ENCODE assay signal across 29 mouse cellular contexts in the genomic region with DNA sequence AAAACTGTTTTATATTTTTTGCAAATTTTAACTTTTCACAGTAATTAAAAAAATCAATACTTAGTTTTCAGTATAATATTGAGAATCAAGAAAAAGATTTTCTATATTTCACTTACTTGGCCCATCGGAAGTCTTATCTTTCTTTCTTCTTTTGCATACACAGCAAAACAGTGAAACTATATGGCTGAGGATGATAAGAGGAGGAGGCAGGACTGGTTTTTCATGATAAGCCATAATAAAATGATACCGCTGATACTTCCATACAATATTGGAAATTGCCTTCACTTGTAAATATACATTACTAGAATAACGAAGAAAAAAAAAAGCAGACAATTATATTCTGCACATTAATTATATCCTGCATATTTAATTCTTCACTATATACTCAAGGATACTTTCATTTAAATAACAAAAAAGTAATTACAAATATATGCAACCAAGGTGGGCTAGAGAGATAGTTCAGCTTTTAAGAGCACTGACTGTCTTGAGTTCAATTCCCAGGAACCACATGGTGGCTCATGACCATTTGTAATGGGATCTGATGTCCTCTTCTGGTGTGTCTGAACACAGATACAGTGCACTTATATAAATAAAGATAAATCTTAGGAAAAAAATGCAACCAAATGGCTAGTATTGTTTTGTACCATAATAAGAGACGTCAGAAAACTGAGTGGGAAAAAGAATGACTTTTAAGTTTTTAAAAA. TPM values are rescaled to one million over a fixed set of nuclear protein-coding genes. Genes with fewer than 3 reads are reported as not detected.
DNase-seq lines count a peak whose midpoint lies in the region; ATAC-seq and TF ChIP-seq lines count a peak whose summit lies in the region.
"Had no signal": no experiment of that assay in that cellular context is flagged by ENCODE, and none has a peak within 500 bp of the region (broad histone marks: within the 10 kb centered on the region; RNA-seq: fewer than 3 reads in every experiment).

No protein-coding gene starts in this region.

- no peak for TF ChIP-seq CTCF in intestine, postnatal 0 days (IDR thresholded peaks at IDR 0.05; ENCODE audit: low read depth)

- ATAC-seq in heart, embryonic 16.5 days (replicated peaks; ENCODE audit: extremely low read depth, insufficient read depth, low FRiP score), result no peak
- peak; percentile 66 for ATAC-seq in liver, embryonic 13.5 days (ENCODE audit: low read depth)
- peak; percentile 80 for ATAC-seq in megakaryocyte progenitor cell, adult 5-6 weeks (replicated peaks; ENCODE audit: poor library complexity)
- ATAC-seq in intestine, postnatal 0 days, result no peak
- ATAC-seq in neural tube, embryonic 15.5 days (ENCODE audit: low FRiP score), result no peak
- ATAC-seq: forebrain, postnatal 0 days; intestine, embryonic 16.5 days had no signal

- H3K9ac ChIP-seq in heart, embryonic 16.5 days (ENCODE audit: low read length), result no peak overlapping the region
- no peak overlapping the region for H3K9ac ChIP-seq in liver, embryonic 13.5 days
- H3K9ac ChIP-seq in intestine, postnatal 0 days (ENCODE audit: low read depth, low read length), result no peak overlapping the region
- no peak overlapping the region for H3K9ac ChIP-seq in neural tube, embryonic 15.5 days (replicated peaks)
- H3K9ac ChIP-seq: embryonic facial prominence, embryonic 13.5 days; forebrain, embryonic 12.5 days; forebrain, postnatal 0 days; kidney, embryonic 15.5 days; lung, embryonic 14.5 days; midbrain, embryonic 12.5 days; neural tube, embryonic 12.5 days had no signal

- peaks cover 29% of the 10 kb centered on the region for H3K36me3 ChIP-seq in heart, embryonic 16.5 days (ENCODE audit: control insufficient read depth, insufficient read depth)
- H3K36me3 ChIP-seq in liver, embryonic 13.5 days, result peaks cover 38% of the 10 kb centered on the region
- H3K36me3 ChIP-seq in intestine, postnatal 0 days (ENCODE audit: control insufficient read depth, insufficient read depth), result peaks cover 66% of the 10 kb centered on the region
- H3K36me3 ChIP-seq in neural tube, embryonic 15.5 days, result peaks cover 43% of the 10 kb centered on the region

- H3K4me3 ChIP-seq in heart, embryonic 16.5 days (ENCODE audit: low read length), result no peak overlapping the region
- no peak overlapping the region for H3K4me3 ChIP-seq in liver, embryonic 13.5 days (replicated peaks)
- no peak overlapping the region for H3K4me3 ChIP-seq in intestine, postnatal 0 days (ENCODE audit: low read depth, low read length)
- H3K4me3 ChIP-seq in neural tube, embryonic 15.5 days (replicated peaks), result no peak overlapping the region
- H3K4me3 ChIP-seq: embryonic facial prominence, embryonic 13.5 days; erythroblast, embryonic 14.5 days; forebrain, embryonic 12.5 days; hindbrain, embryonic 13.5 days; kidney, embryonic 15.5 days; midbrain, embryonic 12.5 days; myocyte; neural tube, embryonic 12.5 days had no signal

- no peaks in the 10 kb centered on the region for H3K9me3 ChIP-seq in heart, embryonic 16.5 days (replicated peaks; ENCODE audit: control insufficient read depth, low read length)
- H3K9me3 ChIP-seq in liver, embryonic 13.5 days (replicated peaks), result no peaks in the 10 kb centered on the region
- no peaks in the 10 kb centered on the region for H3K9me3 ChIP-seq in intestine, postnatal 0 days (ENCODE audit: control insufficient read depth)
- no peaks in the 10 kb centered on the region for H3K9me3 ChIP-seq in neural tube, embryonic 15.5 days (replicated peaks)
- H3K9me3 ChIP-seq: embryonic facial prominence, embryonic 13.5 days; forebrain, embryonic 12.5 days; hindbrain, embryonic 13.5 days; kidney, embryonic 15.5 days; midbrain, embryonic 12.5 days; neural tube, embryonic 12.5 days had no signal

- 0 out of 2 replicates have a peak overlapping the region, but pooled peaks have one; percentile 35 for H3K27ac ChIP-seq in heart, embryonic 16.5 days (ENCODE audit: low read length)
- H3K27ac ChIP-seq in liver, embryonic 13.5 days, result peak overlapping the region; percentile 76
- H3K27ac ChIP-seq in intestine, postnatal 0 days (ENCODE audit: low read depth, low read length), result no peak overlapping the region
- no peak overlapping the region for H3K27ac ChIP-seq in neural tube, embryonic 15.5 days (replicated peaks)
- H3K27ac ChIP-seq: embryonic facial prominence, embryonic 13.5 days; forebrain, embryonic 12.5 days; hindbrain, embryonic 13.5 days; kidney, embryonic 15.5 days; midbrain, embryonic 12.5 days; neural tube, embryonic 12.5 days had no signal

- H3K4me1 ChIP-seq in heart, embryonic 16.5 days (ENCODE audit: control insufficient read depth, insufficient read depth, low read length), result peaks cover 7% of the 10 kb centered on the region
- H3K4me1 ChIP-seq in liver, embryonic 13.5 days (replicated peaks), result peaks cover 41% of the 10 kb centered on the region
- no peaks in the 10 kb centered on the region for H3K4me1 ChIP-seq in intestine, postnatal 0 days (replicated peaks; ENCODE audit: control insufficient read depth, insufficient read depth, low read length)
- H3K4me1 ChIP-seq in neural tube, embryonic 15.5 days, result no peaks in the 10 kb centered on the region
- H3K4me1 ChIP-seq: embryonic facial prominence, embryonic 13.5 days; forebrain, embryonic 12.5 days; hindbrain, embryonic 13.5 days; kidney, embryonic 15.5 days; midbrain, embryonic 12.5 days; neural tube, embryonic 12.5 days had no signal

- no peaks in the 10 kb centered on the region for H3K27me3 ChIP-seq in heart, embryonic 16.5 days (ENCODE audit: control insufficient read depth, insufficient read depth, low read length)
- H3K27me3 ChIP-seq in liver, embryonic 13.5 days, result no peaks in the 10 kb centered on the region
- H3K27me3 ChIP-seq in intestine, postnatal 0 days (replicated peaks; ENCODE audit: control insufficient read depth, insufficient read depth, low read length), result no peaks in the 10 kb centered on the region
- no peaks in the 10 kb centered on the region for H3K27me3 ChIP-seq in neural tube, embryonic 15.5 days (replicated peaks)
- H3K27me3 ChIP-seq: embryonic facial prominence, embryonic 13.5 days; forebrain, embryonic 12.5 days; hindbrain, embryonic 13.5 days; kidney, embryonic 15.5 days; midbrain, embryonic 12.5 days; neural tube, embryonic 12.5 days had no signal

- no peak overlapping the region for H3K4me2 ChIP-seq in heart, embryonic 16.5 days (ENCODE audit: low read depth, low read length)
- no peak overlapping the region for H3K4me2 ChIP-seq in liver, embryonic 13.5 days
- H3K4me2 ChIP-seq in intestine, postnatal 0 days (replicated peaks; ENCODE audit: low read depth), result no peak overlapping the region
- H3K4me2 ChIP-seq in neural tube, embryonic 15.5 days, result no peak overlapping the region
- H3K4me2 ChIP-seq: embryonic facial prominence, embryonic 13.5 days; forebrain, embryonic 12.5 days; hindbrain, embryonic 13.5 days; kidney, embryonic 15.5 days; lung, embryonic 14.5 days; midbrain, embryonic 12.5 days; neural tube, embryonic 12.5 days had no signal

- no peak for DNase-seq in heart, adult 9 months (ENCODE audit: low spot score in 2 of 2)
- peak; percentile 59 for DNase-seq in c-Kit-positive CD71-positive TER-119-negative erythroid progenitor cells, embryonic 14.5 days (ENCODE audit: low read depth)
- DNase-seq in liver, embryonic 13.5 days, result peak; percentile 34
- no peak for DNase-seq in embryo, embryonic 9.5 days (ENCODE audit: extremely low spot score)
- DNase-seq: adrenal gland, adult 2 months; adrenal gland, postnatal 36 days; cerebellum, adult 11-12 months; cerebellum, adult 9-11 months; embryo, embryonic 11 days; forebrain, postnatal 0 days; heart, postnatal 4 days; kidney, postnatal 25 days; left cerebral cortex, postnatal 4 days; lung, embryonic 14.5 days; right cerebral cortex, postnatal 4 days had no signal

- WGBS in heart, embryonic 16.5 days, result 67% methylated on average over 4 of the region's 4 CpGs
- WGBS in liver, embryonic 13.5 days (ENCODE audit: insufficient replicate concordance), result 28% methylated on average over 4 of the region's 4 CpGs
- 71% methylated on average over 4 of the region's 4 CpGs for WGBS in intestine, postnatal 0 days
- WGBS in neural tube, embryonic 15.5 days, result 94% methylated on average over 4 of the region's 4 CpGs

RNA-seq across cellular contexts. Expression of a gene that starts 33.5 kb away (rescaled TPM):
- polyA plus RNA-seq in heart, embryonic 16.5 days (2015; fragmentation: Nextera tagmentation; extraction: Ambion mirVana), result 1.8 and 2.1 TPM in 2 replicates
- polyA plus RNA-seq in liver, embryonic 13.5 days (2015; fragmentation: Nextera tagmentation; extraction: Ambion mirVana), result 1.8 and 2.1 TPM in 2 replicates
- 0.24 and 0.54 TPM in 2 replicates for total RNA-seq in megakaryocyte progenitor cell, adult 5-6 weeks (2015)
- total RNA-seq in megakaryocyte progenitor cell, adult 5-6 weeks (2017), result 0.12 and 0.14 TPM in 2 replicates
- polyA plus RNA-seq in intestine, postnatal 0 days (2015; fragmentation: Nextera tagmentation; extraction: Ambion mirVana), result 2.0 and 2.3 TPM in 2 replicates
- polyA plus RNA-seq in neural tube, embryonic 15.5 days (2015; fragmentation: Nextera tagmentation; extraction: Ambion mirVana), result 2.1 and 2.6 TPM in 2 replicates
- total RNA-seq: adrenal gland, adult 2 months; adrenal gland, postnatal 36 days; gastrocnemius, adult 8-10 months; heart, postnatal 4 days; left cerebral cortex, postnatal 4 days had no signal

RNA-seq across cellular contexts. Expression of a gene that starts 59.2 kb away (rescaled TPM):
- polyA plus RNA-seq in heart, embryonic 16.5 days (2015; fragmentation: Nextera tagmentation; extraction: Ambion mirVana), result 42.0 and 45.2 TPM in 2 replicates
- polyA plus RNA-seq in liver, embryonic 13.5 days (2015; fragmentation: Nextera tagmentation; extraction: Ambion mirVana), result 20.8 and 22.0 TPM in 2 replicates
- total RNA-seq in megakaryocyte progenitor cell, adult 5-6 weeks (2015), result 85.5 and 90.1 TPM in 2 replicates
- 92.7 and 118 TPM in 2 replicates for total RNA-seq in megakaryocyte progenitor cell, adult 5-6 weeks (2017)
- 34.6 and 35.3 TPM in 2 replicates for polyA plus RNA-seq in intestine, postnatal 0 days (2015; fragmentation: Nextera tagmentation; extraction: Ambion mirVana)
- polyA plus RNA-seq in neural tube, embryonic 15.5 days (2015; fragmentation: Nextera tagmentation; extraction: Ambion mirVana), result 28.5 and 38.1 TPM in 2 replicates

Comparison
In these comparisons a context has a peak if more than half of its experiments do, and no peak if none do; other contexts are left out.
1. ATAC-seq: peak in liver, embryonic 13.5 days (single experiment) and megakaryocyte progenitor cell, adult 5-6 weeks (single experiment); none in heart, embryonic 16.5 days (single experiment), intestine, postnatal 0 days (single experiment) and neural tube, embryonic 15.5 days (single experiment).
2. H3K27ac ChIP-seq: peak in heart, embryonic 16.5 days (single experiment) and liver, embryonic 13.5 days (single experiment); none in intestine, postnatal 0 days (single experiment) and neural tube, embryonic 15.5 days (single experiment).
3. DNase-seq: peak in c-Kit-positive CD71-positive TER-119-negative erythroid progenitor cells, embryonic 14.5 days (single experiment) and liver, embryonic 13.5 days (single experiment); none in heart, adult 9 months (0 of 2) and embryo, embryonic 9.5 days (single experiment).